Mouse (Mus musculus) stomach, postnatal 0 days (tissue): ENCODE results near the gene Slc43a3.

ENCODE experiments used
- CTCF ChIP-seq: IDR thresholded peaks from 2 replicates; pipeline ENCODE4 v1.5.1; 2016; ENCODE audit warnings: antibody characterized with exemption, low read depth, mild to moderate bottlenecking, moderate library complexity
- EP300 ChIP-seq: optimal IDR thresholded peaks from 2 replicates; pipeline ENCODE3; 2016; ENCODE audit warnings: antibody characterized with exemption

- TF ChIP-seq CTCF (no peak), EP300 (no peak)
These were observed 43.0 kb upstream of the Slc43a3 start for GRCm38 (mm10) chr2:84893359-84893758.
